Mouse (Mus musculus) left cerebral cortex, postnatal 10 days (tissue): Measurements from ENCODE around the gene Tmem143. TPM values are rescaled to one million over a fixed set of nuclear protein-coding genes. Genes with fewer than 3 reads are reported as not detected.
"Not testable (repeated sequence)": the region's sequence is repeated elsewhere in the genome, so short reads cannot be mapped to it uniquely, and the experiment has no call there.

Source experiments
- DNase-seq, 2 experiments: peaks; one replicate each; pipeline ENCODE4 v3.0.0; 2021 to 2022; ENCODE audit warnings: low spot score in 2 of 2, mixed read lengths in 1 of 2; ENCODE audit errors: extremely low spot score in 1 of 2
- intact Hi-C: fragments of 180-260 bp; cut with DNase I; formaldehyde crosslinking; loops from one replicate; pipeline ENCODE4 v1.15.1; 2025
- total RNA-seq, 2 experiments: library from RNA; stranded (reverse); gene quantifications; 2 replicates each; pipeline ENCODE4 v1.2.3; 2021

Gene Tmem143
- total RNA-seq, 2 experiments from 2014 or later = 17.9 to 22.8 TPM

DNA sequence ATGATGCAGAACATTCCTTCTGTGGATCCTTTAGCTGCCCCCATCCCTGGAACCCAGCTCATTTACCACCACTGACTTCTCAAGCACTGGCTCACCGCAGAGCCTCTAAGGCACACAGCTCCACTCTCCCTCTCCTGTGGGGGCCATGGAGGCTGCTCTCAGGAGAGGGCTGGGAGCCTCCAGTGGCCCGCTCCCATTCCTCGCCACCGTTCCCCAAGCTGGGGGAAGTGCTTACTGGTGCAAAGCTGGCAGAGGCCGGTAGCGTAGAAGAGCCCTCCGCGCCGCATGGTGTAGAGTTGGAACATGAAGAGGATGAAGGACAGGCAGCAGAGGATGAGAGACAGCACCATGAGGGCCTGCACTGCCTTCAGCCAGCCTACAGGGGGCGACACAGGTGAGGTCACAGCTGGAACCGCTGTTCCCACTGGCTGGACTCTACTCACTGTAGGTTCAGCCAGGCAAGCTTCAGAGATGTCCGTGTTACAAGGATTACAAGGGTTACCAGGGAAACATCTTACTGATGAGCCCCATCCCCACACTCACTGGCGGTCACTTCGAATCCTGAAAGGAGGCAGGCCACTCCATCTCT, 22.4 kb downstream of the Tmem143 start:
- DNase-seq = no peak
- intact Hi-C loops = no loop called here

DNA sequence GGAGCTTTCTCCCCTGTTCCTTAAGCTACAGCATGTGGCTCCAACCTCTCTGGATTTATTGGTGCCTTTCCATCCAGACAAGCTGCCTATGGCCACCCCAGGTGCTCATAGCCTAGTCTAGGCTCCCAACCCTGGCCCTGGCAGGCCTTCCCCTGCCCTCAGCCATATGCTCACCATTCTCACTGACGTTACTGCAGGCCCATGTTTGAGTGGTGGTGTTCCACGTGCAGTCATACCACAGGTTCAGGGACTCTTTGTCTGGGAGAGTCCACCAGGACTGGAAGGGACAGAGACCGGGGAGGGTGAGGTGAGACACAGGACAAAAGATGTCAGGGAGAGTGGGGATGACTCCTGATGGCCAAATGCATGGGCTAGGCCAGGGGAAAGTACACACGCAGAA, 23.0 kb downstream of the Tmem143 start:
- intact Hi-C loops = no loop called here
- no peak for DNase-seq

DNA sequence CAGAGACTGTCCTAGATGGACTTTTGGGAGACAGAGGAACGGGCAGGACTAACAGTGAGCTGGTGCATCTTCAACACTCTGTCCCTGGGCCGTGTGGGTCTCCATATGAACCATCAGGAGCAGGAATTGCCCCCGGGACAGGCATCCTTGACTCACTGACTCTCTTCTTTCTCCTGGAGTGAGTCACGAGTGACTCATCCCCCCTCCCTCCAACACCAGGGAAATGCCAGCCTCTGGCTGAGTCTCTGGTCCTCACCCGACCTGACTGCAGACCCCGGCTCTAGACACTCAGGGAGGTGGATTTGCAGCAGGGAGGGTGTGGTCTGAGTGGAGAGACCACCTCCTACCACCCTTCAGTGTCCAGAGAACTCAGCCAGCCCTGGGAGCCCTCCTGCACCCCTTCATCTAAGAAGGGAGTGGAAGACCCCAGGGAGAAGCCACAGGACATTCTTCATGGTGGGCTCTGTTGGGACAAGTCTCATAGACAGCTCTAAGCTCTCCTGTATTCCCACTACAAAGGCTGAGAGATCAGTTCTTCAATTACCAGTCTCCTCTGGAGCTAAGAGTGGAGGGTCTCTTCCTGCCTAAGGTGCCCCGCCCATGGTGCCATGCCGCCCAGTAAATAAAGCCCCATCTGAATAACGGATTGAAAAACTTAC, 24.0 kb downstream of the Tmem143 start:
- intact Hi-C loops = no loop called here
- no peak for DNase-seq

DNA sequence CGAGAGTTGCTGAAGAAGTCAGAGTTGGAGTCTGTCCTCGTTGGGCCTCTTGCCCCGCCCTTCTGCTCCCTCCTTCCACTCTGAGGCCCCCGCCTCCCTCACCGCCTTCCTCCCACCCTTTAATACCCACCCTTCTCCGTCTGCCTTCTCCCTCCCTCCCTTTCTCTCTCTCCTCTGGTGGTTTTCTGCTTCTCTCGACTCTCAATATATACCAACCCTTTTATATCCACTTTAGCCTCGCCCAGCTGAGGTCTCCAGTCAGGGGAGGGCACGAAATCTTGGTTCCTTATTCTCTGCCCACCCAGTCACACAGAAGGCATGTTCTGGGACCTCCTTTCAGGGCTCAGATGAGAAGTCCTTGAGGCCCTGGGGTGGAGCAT, 24.5 kb downstream of the Tmem143 start, which contains the start of gene Emp3:
Gene Emp3, minus strand, starts transcription at position 163 of the 380 bp plus-strand sequence.
- peak in 1 of 2 experiments; percentile 76 for DNase-seq
- intact Hi-C loops = no loop called here

DNA sequence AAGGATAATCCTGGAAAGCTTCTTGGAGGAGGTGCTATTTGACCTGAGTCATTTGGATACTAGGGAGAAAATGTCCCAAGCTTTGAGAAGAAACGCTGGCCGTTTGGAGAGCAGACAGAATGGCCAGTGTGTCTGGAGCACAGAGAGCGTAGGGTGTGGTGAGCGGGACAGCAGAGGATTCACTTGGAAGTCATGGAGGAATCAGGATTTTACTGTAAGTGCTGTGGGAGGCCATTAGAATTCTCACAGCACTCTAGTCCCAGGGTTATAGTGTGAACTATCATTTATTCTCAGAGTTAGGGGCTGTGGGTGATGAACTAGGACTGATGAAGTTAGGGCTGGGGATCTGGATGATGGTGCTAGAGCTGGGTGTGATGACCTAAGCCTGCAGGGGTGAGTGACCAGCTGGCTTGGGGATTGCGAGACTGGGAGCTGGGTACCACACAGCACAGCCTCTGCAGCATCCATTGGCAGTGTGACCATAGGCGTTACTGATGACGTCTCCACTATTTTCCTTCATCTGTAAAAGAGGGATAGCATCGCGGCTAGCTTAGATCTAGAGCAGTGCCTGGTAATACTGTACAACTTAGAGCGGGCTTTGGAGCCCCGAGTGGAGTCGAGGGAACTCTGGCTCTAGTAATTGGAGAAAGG, 25.3 kb downstream of the Tmem143 start:
- DNase-seq = no peak
- intact Hi-C loops = no loop called here

DNA sequence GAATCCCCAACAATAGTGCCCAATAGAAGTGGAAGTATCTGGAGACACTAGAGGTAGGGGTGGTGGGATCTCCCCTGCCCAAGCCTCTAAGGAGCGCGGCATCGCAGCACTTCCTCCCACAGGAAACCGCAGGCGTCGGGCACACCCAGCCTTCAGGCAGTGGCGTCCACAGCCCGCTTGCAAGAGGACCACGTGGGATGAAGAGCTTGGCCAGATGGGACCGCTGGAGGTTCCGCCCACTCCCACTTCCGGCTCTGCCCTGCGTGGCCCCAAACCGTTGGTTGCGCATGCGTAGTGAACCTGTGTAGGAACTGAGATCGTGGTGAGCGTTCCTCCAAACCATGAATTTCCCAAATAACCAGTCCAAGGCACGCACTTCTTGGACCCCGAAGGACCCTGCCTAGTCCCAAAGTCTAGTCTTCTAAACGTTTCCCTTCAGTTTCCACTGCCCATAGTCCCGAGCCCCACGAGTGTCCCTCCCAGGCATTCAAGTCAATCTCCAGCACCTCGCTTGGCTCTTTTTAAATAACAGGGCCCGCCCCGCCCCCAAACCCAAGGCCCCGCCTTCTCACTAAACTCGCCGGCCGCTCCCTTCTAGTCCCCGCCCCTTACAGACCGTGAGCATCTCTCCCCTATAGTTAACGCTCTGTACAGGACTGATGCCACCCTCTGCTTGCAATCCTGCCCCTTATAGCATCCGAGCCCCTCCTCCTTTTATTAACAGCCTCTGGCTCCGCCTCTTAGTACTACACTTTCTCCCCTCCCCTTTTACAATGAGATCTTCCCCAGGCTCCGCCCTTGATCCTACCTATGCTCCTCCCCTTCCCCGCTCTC, 26.4 kb downstream of the Tmem143 start:
- intact Hi-C loops = no loop called here
- DNase-seq = peak; percentile 92 to 98

DNA sequence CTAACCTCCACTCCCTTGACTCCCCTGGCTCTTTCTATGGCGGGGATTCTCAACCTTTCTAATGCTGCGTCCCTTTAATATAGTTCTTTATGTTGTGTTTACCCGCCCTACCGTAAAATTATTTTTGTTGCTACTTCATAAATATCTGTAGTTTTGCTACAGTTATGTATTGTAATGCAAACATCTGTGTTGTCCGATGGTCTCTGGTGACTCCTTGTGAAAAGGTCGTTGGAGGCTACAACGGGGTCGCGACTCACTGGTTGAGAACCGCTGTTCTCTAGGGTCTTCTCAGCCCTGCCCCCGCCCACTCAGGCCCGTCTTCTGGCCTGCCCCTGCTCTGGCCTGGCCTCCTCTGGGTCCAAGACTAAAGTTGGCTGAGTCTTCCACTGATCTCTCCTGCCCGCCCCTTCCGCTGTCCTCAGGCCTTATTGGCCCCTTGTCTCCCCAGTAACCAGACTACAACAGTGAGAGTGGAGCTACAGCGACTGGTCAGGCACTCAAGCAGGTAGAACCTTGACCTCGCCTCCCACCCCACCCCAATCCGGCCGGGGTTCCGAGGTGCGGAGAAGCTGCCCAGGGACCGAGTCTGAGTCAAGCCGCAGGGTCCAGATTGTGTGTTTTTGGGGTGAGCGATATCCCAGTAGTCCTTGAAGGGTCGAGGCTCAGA, 27.2 kb downstream of the Tmem143 start, which contains the start of gene Ccdc114:
Gene Ccdc114, plus strand, starts transcription at position 311 of the 667 bp plus-strand sequence.
- DNase-seq = peak in 1 of 2 experiments; percentile 88

DNA sequence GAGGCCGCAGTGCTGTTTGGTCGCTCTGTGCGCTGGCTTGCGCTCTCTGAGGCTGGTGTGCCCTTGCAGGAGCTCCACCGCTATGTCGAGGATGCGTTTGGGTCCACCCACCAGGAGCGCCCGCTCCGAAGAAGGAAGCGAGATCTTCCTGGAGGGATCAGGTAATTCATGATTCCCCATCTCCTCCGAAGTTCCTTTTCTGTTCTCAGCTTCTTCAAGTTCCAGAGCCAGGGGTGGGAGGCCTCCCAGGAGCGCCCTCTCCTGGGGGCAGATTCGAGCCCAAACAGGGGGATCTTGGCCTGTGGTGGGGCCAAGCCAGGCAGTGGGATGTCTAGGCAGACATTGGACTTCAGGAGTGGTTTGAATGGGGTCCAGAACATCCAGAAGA, 27.7 kb downstream of the Tmem143 start:
- intact Hi-C loops = no loop called here
- peak in 1 of 2 experiments; percentile 33 for DNase-seq

More for the DNA sequence above, 27.2 kb downstream of the Tmem143 start, which contains the start of gene Ccdc114:
- intact Hi-C loops = no loop called here

DNA sequence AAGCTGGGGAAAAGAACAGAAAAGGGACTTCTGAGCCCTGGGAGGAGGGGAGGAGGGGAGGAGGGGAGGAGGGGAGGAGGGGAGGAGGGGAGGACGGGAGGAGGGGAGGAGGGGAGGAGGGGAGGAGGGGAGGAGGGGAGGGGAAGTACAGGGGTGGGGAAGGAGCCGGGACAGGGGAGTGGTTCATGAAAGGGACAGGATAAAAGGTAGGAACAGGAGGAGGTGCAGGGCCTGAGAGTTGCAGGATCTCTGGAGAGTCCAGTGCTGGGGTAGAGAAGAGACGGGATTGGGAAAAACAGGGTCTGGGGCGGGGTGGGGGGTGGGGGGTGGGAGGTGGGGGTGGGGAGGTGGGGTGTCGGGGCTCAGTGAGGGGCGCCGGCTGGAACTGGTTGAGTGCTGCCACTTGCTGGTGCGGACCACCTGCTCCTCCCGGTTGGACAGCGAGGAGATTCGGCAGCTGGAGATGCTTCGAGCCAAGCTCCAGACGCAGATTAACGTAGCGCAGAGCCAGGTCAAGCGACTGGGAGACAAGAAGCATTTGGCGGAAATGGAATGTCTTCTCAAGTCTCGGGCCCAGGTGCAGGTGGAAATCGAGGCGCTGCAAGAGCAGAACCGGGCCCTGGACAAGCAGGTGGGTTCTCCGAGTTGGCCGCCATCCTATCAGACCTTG, 32.0 kb downstream of the Tmem143 start:
- DNase-seq = no peak
- intact Hi-C loops = no loop called here

DNA sequence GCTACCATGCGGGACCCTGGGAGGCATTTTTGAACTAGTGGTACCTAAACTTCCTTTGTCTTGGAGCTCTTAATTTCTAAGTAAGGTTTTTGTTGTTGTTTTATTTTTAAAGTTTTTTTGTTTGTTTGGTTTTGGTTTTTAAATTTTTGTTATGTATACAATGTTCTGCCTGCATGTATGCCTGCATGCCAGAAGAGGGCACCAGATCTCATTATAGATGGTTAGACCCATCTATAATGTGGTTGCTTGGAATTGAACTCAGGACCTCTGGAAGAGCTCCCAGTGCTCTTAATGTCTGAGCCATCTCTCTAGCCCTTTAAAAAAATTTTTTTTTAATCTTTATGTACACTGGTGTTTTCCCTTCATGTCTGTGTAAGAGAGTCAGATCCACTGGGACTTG, 32.9 kb downstream of the Tmem143 start:
- DNase-seq = no peak
- intact Hi-C loops = no loop called here

DNA sequence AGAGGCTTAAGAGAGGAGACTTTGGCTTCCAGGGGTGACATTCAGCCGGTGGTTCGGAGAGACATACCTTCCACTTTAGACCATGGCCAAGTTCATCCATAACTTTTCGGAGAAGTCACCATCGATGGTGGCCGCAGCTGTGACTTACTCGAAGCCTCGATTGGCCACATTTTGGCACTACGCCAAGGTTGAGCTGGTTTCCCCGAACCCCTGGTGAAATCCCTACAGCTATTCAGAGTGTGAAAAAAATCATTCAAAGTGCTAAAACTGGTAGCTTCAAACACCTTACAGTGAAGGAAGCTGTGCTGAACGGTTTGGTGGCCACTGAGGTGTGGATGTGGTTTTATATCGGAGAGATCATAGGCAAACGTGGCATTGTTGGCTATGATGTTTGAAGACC, 37.0 kb downstream of the Tmem143 start:
- not testable (repeated sequence) for DNase-seq
- intact Hi-C loops = loop anchor here (2.0 kb wide), 1 partner anchor 61 kb away; the partner anchor contains the start of gene Kdelr1

DNA sequence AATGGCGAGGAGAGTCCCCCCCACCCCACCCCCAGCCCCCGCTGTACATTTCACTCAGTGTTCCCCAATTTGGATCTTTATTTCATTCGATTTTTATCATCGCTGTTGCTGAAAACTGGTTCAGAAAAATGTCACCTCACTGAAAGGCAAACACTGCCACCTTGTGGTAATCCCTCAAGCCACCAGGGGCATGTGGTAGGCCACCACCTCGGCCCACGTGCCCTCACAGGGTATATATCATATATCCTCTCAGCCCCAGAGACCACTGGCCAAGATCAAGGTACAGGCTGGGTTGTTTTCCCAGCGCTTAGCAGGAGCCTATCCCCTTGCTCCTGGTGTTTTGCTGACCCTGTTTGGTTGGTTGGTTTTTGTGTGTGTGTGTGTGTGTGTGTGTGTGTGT, 38.4 kb downstream of the Tmem143 start:
- DNase-seq = peak in 1 of 2 experiments; percentile 74
- intact Hi-C loops = loop anchor here (2.0 to 5.0 kb wide), 2 partner anchors 62 to 193 kb away; partner anchors contain the start of gene Kdelr1

DNA sequence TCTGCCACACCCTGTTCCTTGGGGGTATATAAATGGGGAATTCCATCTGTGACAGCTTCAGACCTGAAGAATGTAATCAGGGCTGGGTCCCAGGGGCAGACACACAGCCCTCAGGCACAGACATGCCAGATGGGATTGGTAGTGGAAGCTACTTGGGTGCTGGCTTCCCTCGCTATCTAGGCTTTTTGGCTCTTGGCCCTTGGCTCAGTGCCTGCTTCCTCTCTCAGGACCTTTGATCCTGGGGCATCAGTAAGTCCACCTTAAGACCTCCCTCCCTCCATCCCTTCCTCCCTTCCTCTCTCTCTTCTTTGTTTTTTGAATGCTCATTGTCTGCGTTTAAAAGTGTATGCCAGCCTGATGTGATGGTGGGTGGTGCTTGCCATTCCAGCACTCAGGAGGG, 43.1 kb downstream of the Tmem143 start:
- intact Hi-C loops = loop anchor here (5.0 kb wide), 2 partner anchors 37 to 198 kb away; no protein-coding TSS in a partner anchor
- DNase-seq = no peak

DNA sequence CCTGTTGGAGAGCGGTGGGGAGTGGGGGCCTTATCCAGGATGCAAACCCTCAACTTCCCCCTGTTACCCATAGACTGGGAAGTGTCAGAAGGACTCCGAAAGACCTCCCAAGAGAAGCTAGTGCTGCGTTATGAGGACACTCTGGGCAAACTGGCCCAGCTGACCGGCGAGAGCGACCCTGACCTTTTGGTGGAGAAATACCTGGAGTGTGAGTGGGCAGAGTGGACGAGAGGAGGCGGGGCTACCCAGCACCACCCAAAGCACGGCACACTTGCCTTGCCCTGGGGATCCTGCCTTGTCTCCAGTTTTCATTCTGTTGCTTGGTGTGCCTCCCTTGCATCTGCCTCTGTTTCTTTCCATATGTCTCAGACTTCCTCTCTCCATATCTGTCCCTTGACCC, 45.2 kb downstream of the Tmem143 start:
- DNase-seq = no peak
- intact Hi-C loops = loop anchor here (5.0 kb wide), 1 partner anchor 35 kb away; no protein-coding TSS in a partner anchor

DNA sequence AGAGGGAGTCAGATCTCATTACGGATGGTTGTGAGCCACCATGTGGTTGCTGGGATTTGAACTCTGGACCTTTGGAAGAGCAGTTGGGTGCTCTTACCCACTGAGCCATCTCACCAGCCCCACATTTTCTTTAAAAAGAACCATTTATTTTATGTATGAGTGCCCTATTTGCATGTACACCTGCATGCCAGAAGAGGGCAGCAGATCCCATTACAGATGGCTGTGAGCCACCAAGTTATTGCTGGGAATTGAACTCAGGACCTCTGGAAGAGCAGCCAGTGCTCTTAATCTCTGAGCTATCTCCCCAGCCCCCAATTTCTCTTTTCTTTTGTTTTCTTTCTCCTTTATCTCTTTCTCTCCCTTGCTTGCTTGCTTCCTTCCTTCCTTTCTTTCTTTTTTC, 46.5 kb downstream of the Tmem143 start:
- intact Hi-C loops = loop anchor here (5.0 kb wide), 1 partner anchor 34 kb away; no protein-coding TSS in a partner anchor
- not testable (repeated sequence) for DNase-seq

DNA sequence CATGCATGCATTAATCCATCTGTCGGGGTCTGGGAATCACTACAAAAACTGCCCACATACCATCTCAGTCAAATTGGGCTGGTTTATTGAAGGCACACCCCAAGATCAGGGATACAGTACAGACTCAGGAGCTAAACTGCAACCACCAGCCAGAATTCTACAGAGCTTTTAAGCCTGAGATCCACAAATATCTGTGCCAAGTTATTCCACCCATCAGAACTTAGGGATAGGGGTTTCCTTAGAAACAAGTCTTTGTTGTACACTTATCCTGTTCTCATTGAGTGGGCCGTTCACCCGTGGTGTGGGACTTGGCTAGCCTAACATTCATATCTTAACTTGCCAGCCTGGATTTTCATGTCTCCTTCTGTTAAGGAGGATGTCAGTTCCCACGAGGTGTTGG, 52.3 kb downstream of the Tmem143 start:
- intact Hi-C loops = loop anchor here (5.0 kb wide), 1 partner anchor 58 kb away; no protein-coding TSS in a partner anchor
- DNase-seq = no peak

DNA sequence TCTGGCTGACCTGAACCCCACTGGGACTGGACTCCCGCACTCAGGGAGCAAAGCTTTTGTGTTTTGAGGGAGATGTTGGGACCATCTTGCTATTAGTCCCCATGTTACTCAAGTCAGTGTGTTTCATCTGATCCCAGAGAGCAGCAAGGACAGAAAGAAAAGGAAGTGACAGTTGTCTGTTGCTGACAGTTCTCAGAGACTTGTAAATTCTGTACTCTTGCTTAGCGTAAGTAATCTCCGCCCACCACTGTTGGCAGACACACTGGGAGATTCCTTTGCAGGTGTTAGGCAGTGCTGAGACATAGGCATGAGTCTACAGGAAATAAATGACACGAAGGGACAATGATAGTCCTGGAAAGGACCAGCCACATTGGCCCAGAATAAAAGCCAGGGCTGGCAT, 59.9 kb downstream of the Tmem143 start:
- no peak for DNase-seq
- intact Hi-C loops = no loop called here
